Mouse (Mus musculus) R1 (cell line): ENCODE measurements around the gene Nod1.

Experiments used
- DNase-seq: peaks from one replicate; pipeline ENCODE4 v3.0.0-alpha.2; 2018; ENCODE audit warnings: low read depth, low spot score

Nod1 gene

GRCm38 (mm10) chr6:54972111-54972928 lies at the start of gene Nod1:
Nod1 (minus strand) TSS chr6:54972612.
- DNase-seq: peak; percentile 53

GRCm38 (mm10) chr6:55021806-55022205 lies 49.4 kb upstream of the Nod1 start:
- peak; percentile 65 for DNase-seq

DNA sequence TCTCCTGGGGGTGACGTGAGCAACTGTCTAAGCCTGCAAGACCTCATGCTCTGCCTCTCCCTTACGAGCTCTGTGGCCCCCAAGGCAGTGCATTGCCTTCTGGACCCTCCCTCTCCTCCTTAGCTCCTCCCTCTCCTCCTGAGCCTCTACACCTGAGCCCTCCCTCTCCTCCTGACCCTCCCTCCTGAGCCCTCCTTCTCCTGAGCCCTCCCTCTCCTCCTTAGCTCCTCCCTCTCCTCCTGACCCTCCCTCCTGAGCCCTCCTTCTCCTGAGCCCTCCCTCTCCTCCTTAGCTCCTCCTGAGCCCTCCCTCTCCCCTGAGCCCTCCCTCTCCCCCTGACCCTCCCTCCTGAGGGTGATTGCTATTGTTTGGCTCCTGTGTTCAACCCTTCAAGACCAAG lies 46.0 kb upstream of the Nod1 start:
- peak; percentile 93 for DNase-seq

- DNase-seq: peak; percentile 89
Measured at GRCm38 (mm10) chr6:55016710-55017583, 44.5 kb upstream of the Nod1 start.

- peak; percentile 72 for DNase-seq
Measured at GRCm38 (mm10) chr6:55016236-55016635, 43.8 kb upstream of the Nod1 start.

DNA sequence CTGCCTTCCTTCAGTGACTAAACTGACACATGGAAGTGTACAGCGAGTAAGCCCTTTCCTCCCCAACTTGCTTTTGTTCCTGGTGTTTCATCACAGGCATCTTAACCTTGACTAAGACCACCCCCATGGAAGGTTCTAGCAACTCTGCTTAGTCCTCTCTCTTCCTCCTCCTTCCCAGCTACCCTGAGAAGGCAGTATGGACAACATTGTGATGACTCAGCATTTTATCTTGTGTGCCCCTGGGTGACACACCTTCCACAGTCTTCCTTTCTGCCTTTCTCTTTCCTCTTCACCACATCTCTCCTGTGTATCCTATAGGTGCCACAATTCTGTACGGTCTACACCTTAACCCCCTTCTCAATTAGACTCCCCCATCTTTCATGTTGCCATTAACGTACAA lies 41.8 kb upstream of the Nod1 start:
- no peak for DNase-seq

GRCm38 (mm10) chr6:55012516-55012915 lies 40.1 kb upstream of the Nod1 start:
- no peak for DNase-seq

DNA sequence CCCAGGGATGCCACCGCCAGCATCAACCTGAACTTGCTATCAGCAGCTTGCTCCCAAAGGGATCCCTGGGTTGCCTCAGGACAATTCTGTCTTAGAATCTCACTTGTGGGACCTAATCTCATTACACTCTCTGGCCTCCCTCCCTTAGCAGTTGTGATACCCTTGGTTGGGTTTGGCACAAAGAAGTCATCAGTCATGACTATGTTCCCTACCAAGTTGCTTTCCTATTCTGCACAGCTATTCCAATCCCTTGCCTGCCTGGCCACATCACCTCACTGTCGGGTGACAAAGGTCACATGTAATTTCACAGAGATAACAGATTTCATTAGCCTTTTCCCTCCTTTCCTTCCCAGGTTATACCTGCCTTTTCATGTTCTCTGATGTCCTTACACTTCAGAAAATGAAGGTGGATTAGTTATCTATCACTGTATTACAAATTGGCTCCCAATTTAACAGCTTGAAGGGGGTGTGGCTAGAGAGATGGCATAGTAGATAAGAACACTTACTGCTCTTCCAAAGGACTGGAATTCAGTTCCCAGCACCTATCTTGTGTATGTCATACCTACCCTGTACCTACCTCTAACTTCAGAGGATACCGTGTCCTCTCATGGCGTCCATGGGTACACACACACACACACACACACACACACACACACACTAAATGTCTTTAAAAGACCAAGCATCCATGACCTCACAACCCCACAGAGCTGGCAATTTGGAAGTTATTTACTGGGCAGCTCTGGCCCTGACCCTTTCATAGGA lies 38.1 kb upstream of the Nod1 start:
- DNase-seq: no peak

- DNase-seq: peak; percentile 57
Measured at GRCm38 (mm10) chr6:55009391-55010230, 37.2 kb upstream of the Nod1 start.

DNA sequence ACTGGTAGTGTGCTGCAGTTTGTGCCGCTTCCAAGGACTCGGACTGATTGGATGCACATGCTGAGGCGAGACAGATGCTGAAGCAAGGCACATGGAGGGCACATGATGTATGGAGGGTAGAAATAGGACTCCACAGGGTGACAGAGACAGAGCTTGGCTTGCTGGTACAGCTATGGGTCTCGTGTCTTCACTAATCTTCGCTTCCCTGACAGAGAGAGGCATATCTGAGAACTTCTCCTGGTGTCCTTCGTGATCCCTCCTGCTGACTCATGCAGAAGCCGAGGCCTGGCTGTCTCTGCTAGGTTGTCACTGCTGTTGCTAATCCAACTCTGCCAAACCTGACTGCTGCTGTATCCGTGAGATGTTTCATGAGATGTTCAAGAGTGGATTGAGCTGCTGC lies 36.0 kb upstream of the Nod1 start:
- DNase-seq: no peak

DNA sequence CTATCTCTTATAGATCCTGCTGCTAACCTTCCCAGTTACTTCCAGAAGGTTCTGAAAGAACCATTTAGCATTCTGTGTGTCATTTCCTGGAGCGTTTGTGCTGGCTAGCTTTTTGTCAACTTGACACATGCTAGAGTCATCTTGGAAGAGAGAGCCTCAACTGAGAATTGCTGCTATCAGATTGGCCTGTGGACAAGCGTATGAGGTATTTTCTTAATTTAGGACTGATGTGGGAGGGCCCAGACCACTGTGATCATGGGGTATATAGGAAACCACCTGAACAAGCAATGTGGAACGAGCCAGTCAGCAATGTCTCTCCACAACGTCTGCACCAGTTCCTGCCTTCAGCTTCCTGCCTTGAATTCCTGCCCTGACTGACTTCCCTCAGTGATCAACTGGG lies 31.1 kb upstream of the Nod1 start:
- DNase-seq: no peak

DNA sequence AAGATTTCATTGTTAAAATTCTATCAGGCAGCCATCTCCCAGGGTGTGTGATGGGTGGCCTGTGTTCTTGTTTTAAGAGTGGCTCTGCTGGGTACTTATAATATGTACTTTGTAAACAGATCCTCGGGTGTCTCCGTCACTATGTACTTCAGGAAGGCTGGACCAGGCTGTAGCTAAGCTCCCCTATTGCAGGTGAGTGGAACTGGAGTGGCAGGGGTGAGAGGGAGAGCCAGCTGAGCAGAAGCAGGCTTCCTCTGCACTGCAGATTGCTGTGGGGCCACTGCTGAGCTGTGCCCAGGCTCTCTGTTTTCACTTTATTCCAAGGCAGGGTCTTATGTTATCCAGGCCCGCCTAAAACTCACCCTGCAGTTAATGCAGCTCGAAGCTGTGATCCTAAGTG lies 30.0 kb upstream of the Nod1 start:
- DNase-seq: no peak

GRCm38 (mm10) chr6:55001320-55001719 lies 28.9 kb upstream of the Nod1 start:
- DNase-seq: no peak

- no peak for DNase-seq
Measured at GRCm38 (mm10) chr6:54997726-54998125, 25.3 kb upstream of the Nod1 start.

DNA sequence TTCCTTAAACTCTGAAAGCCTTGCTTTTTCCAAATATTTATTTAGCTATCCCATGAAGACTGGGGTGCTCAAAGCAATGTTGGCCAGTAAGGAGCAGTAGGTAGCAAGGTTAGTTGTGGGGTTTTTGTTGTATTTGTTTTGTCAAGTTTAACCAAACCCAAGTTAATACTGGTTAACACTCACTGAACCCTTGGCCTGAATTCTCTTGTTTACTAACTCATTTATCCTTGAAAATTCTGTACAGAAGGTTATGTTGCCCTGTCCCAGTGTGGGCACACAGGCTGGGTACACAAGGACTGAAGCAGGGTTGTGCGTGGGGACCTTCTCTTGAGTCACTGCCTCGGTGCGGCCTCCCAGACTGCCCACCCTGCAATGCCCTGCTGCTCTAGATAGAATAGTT lies 23.9 kb upstream of the Nod1 start:
- no peak for DNase-seq

- peak; percentile 97 for DNase-seq
Measured at GRCm38 (mm10) chr6:54992734-54993260, 20.4 kb upstream of the Nod1 start, which contains the start of gene Ggct. Ggct (minus strand) TSS chr6:54992950.

DNA sequence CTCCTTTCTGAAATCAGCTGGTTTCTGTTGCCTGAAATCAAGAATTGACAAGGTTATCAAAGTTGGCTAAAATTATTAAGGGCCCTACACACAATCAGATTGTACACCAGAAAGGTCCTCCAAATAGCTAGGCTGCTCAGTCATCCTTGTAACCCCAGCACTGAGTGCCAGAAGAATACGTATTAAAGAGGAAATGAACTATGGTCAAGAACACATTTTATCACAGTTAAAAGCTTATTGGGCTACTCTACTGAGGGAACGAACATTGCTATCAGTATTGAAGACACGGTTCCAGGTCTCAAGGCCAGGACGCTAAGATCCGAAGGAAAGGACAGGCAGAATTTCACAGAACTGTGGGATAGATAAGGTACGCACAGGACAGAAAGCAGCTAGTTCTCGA lies 19.7 kb upstream of the Nod1 start:
- DNase-seq: no peak

GRCm38 (mm10) chr6:54991189-54991588 lies 18.8 kb upstream of the Nod1 start:
- DNase-seq: no peak

DNA sequence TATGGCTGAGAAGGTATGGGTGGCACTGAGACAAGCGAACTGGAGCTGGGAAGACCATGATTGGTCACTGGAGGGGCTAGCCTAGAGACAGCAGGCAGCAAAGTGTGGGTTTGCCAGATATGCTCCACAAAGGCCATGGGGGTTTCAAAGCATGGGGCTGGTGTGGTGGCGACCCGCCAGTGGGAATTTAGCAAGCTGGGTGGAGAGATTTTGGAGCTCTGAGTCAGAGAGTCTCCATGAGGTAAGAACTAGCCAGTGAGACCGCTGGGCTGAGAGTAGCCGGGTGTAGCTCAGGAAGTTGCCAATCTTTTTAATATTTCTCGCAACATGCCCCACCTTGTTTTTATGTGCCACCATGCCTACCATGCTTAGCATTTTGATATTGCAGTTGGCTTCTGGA lies 15.7 kb upstream of the Nod1 start:
- DNase-seq: no peak

DNA sequence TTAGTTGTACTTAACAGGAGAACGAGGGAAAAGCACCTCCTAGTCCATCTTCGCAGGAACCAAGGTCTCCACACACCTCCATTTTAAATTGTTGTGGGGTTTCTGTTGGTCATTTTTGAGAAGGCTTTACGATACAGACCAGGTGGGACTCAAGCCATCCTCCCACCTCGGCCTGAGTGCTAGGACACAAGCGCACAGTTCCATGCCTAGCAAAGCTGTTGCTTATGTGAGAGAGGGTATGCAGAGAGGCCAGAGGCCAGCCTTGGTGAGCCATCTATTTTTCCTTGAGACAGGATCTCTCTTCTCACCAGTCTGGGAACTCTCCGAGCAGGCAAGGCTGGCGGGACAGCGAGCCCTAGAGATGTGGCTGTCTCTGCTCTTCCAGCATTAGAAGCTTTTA lies 11.7 kb upstream of the Nod1 start:
- DNase-seq: no peak

GRCm38 (mm10) chr6:54983526-54984050 lies 11.2 kb upstream of the Nod1 start:
- DNase-seq: no peak
